Mouse (Mus musculus): ENCODE data around the gene Hnrnph1.

- no peak for TF ChIP-seq POLR2A (IDR thresholded peaks at IDR 0.05; ENCODE audit: insufficient read depth, low read depth, low read length)
- TF ChIP-seq CTCF (IDR thresholded peaks at IDR 0.05; ENCODE audit: insufficient read depth, low read depth, low read length), result no peak
These were observed 38.9 kb downstream of the Hnrnph1 start for GRCm38 (mm10) chr11:50415563-50416241.
